Mouse (Mus musculus): Measurements from ENCODE around the gene Gdpd5.

GRCm38 (mm10) chr7:99396994-99397659, 15.9 kb downstream of the Gdpd5 start:
- TF ChIP-seq POLR2A (IDR thresholded peaks at IDR 0.05; ENCODE audit: extremely low read depth, insufficient read depth, low read length) (no peak), CTCF (IDR thresholded peaks at IDR 0.05; ENCODE audit: low read depth, low read length) (no peak)
